Mouse (Mus musculus): ENCODE measurements around the gene Cplx3.

Cplx3 gene

GRCm38 (mm10) chr9:57557215-57557614 lies 48.9 kb downstream of the Cplx3 start:
- DNase-seq = no peak

GRCm38 (mm10) chr9:57554753-57555152 lies 51.3 kb downstream of the Cplx3 start:
- DNase-seq = no peak

- DNase-seq = no peak
Observed at GRCm38 (mm10) chr9:57553119-57553518, 53.0 kb downstream of the Cplx3 start.

GRCm38 (mm10) chr9:57552139-57552887 lies 53.8 kb downstream of the Cplx3 start, which contains the start of gene Mpi:
TSS of gene Mpi (minus strand) at chr9:57552763.
- peak; percentile 69 for DNase-seq

GRCm38 (mm10) chr9:57550126-57550862 lies 55.8 kb downstream of the Cplx3 start:
- peak; percentile 34 for DNase-seq

All from lung, postnatal 14 days (tissue).